Mouse (Mus musculus) CH12.LX (cell line): Measurements from ENCODE around the gene Birc2. TPM values are rescaled to one million over a fixed set of nuclear protein-coding genes. Genes with fewer than 3 reads are reported as not detected.

ENCODE experiments used
- DNase-seq: peaks from one replicate; pipeline ENCODE4 v3.0.0-alpha.2; 2013; ENCODE audit errors: extremely low read depth
- H3K27ac ChIP-seq: 2 replicates; pipeline ENCODE4 v1.5.1; 2012; ENCODE audit warnings: low read depth, mild to moderate bottlenecking, control low read depth, moderate library complexity; ENCODE audit not compliant: insufficient read depth
- H3K27me3 ChIP-seq: replicated peaks from 2 replicates; pipeline ENCODE3; 2012; ENCODE audit warnings: inconsistent platforms
- H3K36me3 ChIP-seq, 2 experiments: replicated peaks in 1 of 2; 2 replicates each; pipeline versions ENCODE3 to v1.6.1; 2012; ENCODE audit warnings: inconsistent platforms in 1 of 2, low read length in 1 of 2, mild to moderate bottlenecking in 1 of 2, mixed read lengths in 1 of 2, moderate library complexity in 1 of 2; ENCODE audit not compliant: control insufficient read depth in 1 of 2, insufficient read depth in 1 of 2
- H3K4me1 ChIP-seq, 2 experiments: 2 replicates each; pipeline ENCODE4 v1.6.1; 2012; ENCODE audit warnings: inconsistent platforms in 1 of 2, moderate library complexity in 1 of 2; ENCODE audit not compliant: insufficient read depth in 2 of 2, control insufficient read depth in 1 of 2
- H3K4me2 ChIP-seq: 2 replicates; pipeline ENCODE4 v1.6.1; 2012; ENCODE audit warnings: low read depth, mild to moderate bottlenecking, control low read depth; ENCODE audit not compliant: poor library complexity, insufficient read depth, severe bottlenecking
- H3K4me3 ChIP-seq, 3 experiments: fragments of 150-350 bp in 1 of 3; sonication (generic) in 1 of 3; replicated peaks in 1 of 3; 2 replicates each; pipeline versions ENCODE3 to v1.5.1; 2011 to 2012; ENCODE audit warnings: low read depth in 2 of 3, low read length in 2 of 3, mild to moderate bottlenecking in 2 of 3, moderate library complexity in 2 of 3, control low read depth in 1 of 3, improper control_type of control experiment in 1 of 3, inconsistent platforms in 1 of 3, mixed read lengths in 1 of 3; ENCODE audit not compliant: poor library complexity in 1 of 3
- H3K79me2 ChIP-seq: replicated peaks from 2 replicates; pipeline ENCODE4 v1.6.1; 2012; ENCODE audit warnings: mild to moderate bottlenecking, moderate library complexity; ENCODE audit not compliant: control insufficient read depth, poor library complexity, insufficient read depth, severe bottlenecking; ENCODE audit errors: extremely low read depth
- H3K9ac ChIP-seq: 2 replicates; pipeline ENCODE4 v1.6.1; 2012; ENCODE audit warnings: low read depth, mild to moderate bottlenecking, control low read depth, moderate library complexity; ENCODE audit not compliant: insufficient read depth
- H3K9me3 ChIP-seq: replicated peaks from 2 replicates; pipeline ENCODE3; 2012; ENCODE audit warnings: low read length, inconsistent platforms, mixed read lengths
- BHLHE40 ChIP-seq: IDR thresholded peaks from 2 replicates; pipeline ENCODE4 v1.6.1; 2011; ENCODE audit warnings: mild to moderate bottlenecking, low read depth, low read length, improper control_type of control experiment
- CHD1 ChIP-seq: IDR thresholded peaks from 2 replicates; pipeline ENCODE4 v1.6.1; 2012; ENCODE audit warnings: low read depth, low read length, improper control_type of control experiment, inconsistent platforms
- CTCF ChIP-seq, 2 experiments: IDR thresholded peaks in 1 of 2; conservative IDR thresholded peaks in 1 of 2; 2 replicates each; pipeline ENCODE4 v1.5.1; 2011 to 2012; ENCODE audit warnings: low read depth in 2 of 2, low read length in 2 of 2, improper control_type of control experiment in 1 of 2, inconsistent platforms in 1 of 2, mild to moderate bottlenecking in 1 of 2, moderate library complexity in 1 of 2
- EP300 ChIP-seq: IDR thresholded peaks from 2 replicates; pipeline ENCODE4 v1.6.1; 2011; ENCODE audit warnings: low read length, improper control_type of control experiment
- JUN ChIP-seq: IDR thresholded peaks from 2 replicates; pipeline ENCODE4 v1.6.1; 2011; ENCODE audit warnings: low read depth, mild to moderate bottlenecking, low read length, improper control_type of control experiment, moderate library complexity; ENCODE audit not compliant: insufficient read depth
- MAFK ChIP-seq: IDR thresholded peaks from 2 replicates; pipeline ENCODE4 v1.6.1; 2011; ENCODE audit warnings: low read length, improper control_type of control experiment; ENCODE audit not compliant: insufficient replicate concordance
- MAZ ChIP-seq: IDR thresholded peaks from 2 replicates; pipeline ENCODE4 v1.6.1; 2012; ENCODE audit warnings: low read depth, mild to moderate bottlenecking, inconsistent platforms, low read length, improper control_type of control experiment, moderate library complexity
- MEF2A ChIP-seq: IDR thresholded peaks from 2 replicates; pipeline ENCODE4 v1.6.1; 2014; ENCODE audit warnings: low read depth, mild to moderate bottlenecking, inconsistent platforms, low read length, improper control_type of control experiment, borderline replicate concordance
- MXI1 ChIP-seq: IDR thresholded peaks from 2 replicates; pipeline ENCODE4 v1.6.1; 2011; ENCODE audit warnings: mild to moderate bottlenecking, low read depth, low read length, improper control_type of control experiment
- PAX5 ChIP-seq: IDR thresholded peaks from 2 replicates; pipeline ENCODE4 v1.6.1; 2012; ENCODE audit warnings: low read length, inconsistent platforms, mixed read lengths
- SMC3 ChIP-seq: IDR thresholded peaks from 2 replicates; pipeline ENCODE4 v1.6.1; 2011; ENCODE audit warnings: low read depth, low read length, improper control_type of control experiment
- TCF12 ChIP-seq: IDR thresholded peaks from 2 replicates; pipeline ENCODE4 v1.6.1; 2014; ENCODE audit warnings: low read depth, mild to moderate bottlenecking, inconsistent platforms, low read length, improper control_type of control experiment
- USF2 ChIP-seq: conservative IDR thresholded peaks from 2 replicates; pipeline ENCODE4 v1.6.1; 2011; ENCODE audit warnings: low read depth, low read length, improper control_type of control experiment
- ZNF384 ChIP-seq: IDR thresholded peaks from 2 replicates; pipeline ENCODE4 v1.6.1; 2012; ENCODE audit warnings: low read depth, low read length, improper control_type of control experiment, inconsistent platforms
- dilution Hi-C: fragments of 300-500 bp; cut with MboI; formaldehyde crosslinking; loops from 2 replicates; pipeline ENCODE4 v1.14.3; 2020; ENCODE audit warnings: low sequenced_read_pairs; ENCODE audit not compliant: extremely low pct_unique_long_range_greater_than_20kb, extremely low pct_ligation_motif_present
- in situ Hi-C: fragments of 300-500 bp; cut with MboI; formaldehyde crosslinking; loops from 3 replicates; pipeline ENCODE4 v1.14.3; 2019; ENCODE audit warnings: low sequenced_read_pairs, low pct_ligation_motif_present, low pct_unique_long_range_greater_than_20kb, mixed read lengths
- polyA plus RNA-seq: library from polyadenylated mRNA; unstranded; fragments of >175 nt; gene quantifications from 2 replicates; pipeline ENCODE4 v1.2.1, GENCODE M21; 2012; ENCODE audit warnings: low read depth; ENCODE audit not compliant: insufficient read length
- total RNA-seq, 2 experiments: library from RNA; depleted of rRNA; stranded (reverse); fragments of 300-350 nt in 1 of 2; fragments of >200 nt in 1 of 2; gene quantifications; 2 replicates each; pipeline ENCODE4 v1.2.3; 2012 to 2014

The Birc2 gene
- total and polyA plus RNA-seq, 3 experiments, result 43.4 to 134 (median 94.7) TPM

GRCm38 (mm10) chr9:7793561-7793960 lies 43.3 kb downstream of the Birc2 start:
- no peaks in the 10 kb centered on the region for H3K9me3 ChIP-seq
- H3K4me3 ChIP-seq, result no peak overlapping the region
- no peak for TF ChIP-seq USF2
- no peak for TF ChIP-seq CHD1
- no peak for TF ChIP-seq CTCF (conservative IDR thresholded peaks at IDR 0.05 in 1 of 2, IDR thresholded peaks at IDR 0.05 in 1 of 2; ENCODE audit: low read depth in 2 of 2, low read length in 2 of 2)
- no peak overlapping the region for H3K4me2 ChIP-seq
- dilution Hi-C loops, result no loop called here
- in situ Hi-C loops, result no loop called here
- H3K27me3 ChIP-seq, result no peaks in the 10 kb centered on the region
- H3K9ac ChIP-seq, result no peak overlapping the region
- DNase-seq, result no peak
- no peak overlapping the region for H3K27ac ChIP-seq
- H3K79me2 ChIP-seq, result no peaks in the 10 kb centered on the region; the same call in 1 of the 2 replicates
- no peaks in the 10 kb centered on the region for H3K4me1 ChIP-seq
- H3K36me3 ChIP-seq, result peaks cover 44 to 67% of the 10 kb centered on the region in 2 experiments

GRCm38 (mm10) chr9:7790580-7791084 lies 46.2 kb downstream of the Birc2 start:
- H3K9ac ChIP-seq, result no peak overlapping the region
- in situ Hi-C loops, result no loop called here
- H3K36me3 ChIP-seq, result peaks cover 66 to 91% of the 10 kb centered on the region in 2 experiments
- no peak for TF ChIP-seq MEF2A
- no peak for TF ChIP-seq MXI1
- no peak for TF ChIP-seq BHLHE40
- TF ChIP-seq CTCF (conservative IDR thresholded peaks at IDR 0.05 in 1 of 2, IDR thresholded peaks at IDR 0.05 in 1 of 2; ENCODE audit: low read depth in 2 of 2, low read length in 2 of 2), result no peak
- no peak for TF ChIP-seq MAFK
- dilution Hi-C loops, result no loop called here
- H3K79me2 ChIP-seq, result peaks cover 8% of the 10 kb centered on the region; the same call in 1 of the 2 replicates
- no peak overlapping the region for H3K27ac ChIP-seq
- peaks cover 3 to 8% of the 10 kb centered on the region in 2 experiments; a peak in 2 of 4 replicates for H3K4me1 ChIP-seq
- DNase-seq, result no peak
- no peaks in the 10 kb centered on the region for H3K27me3 ChIP-seq
- no peak overlapping the region for H3K4me2 ChIP-seq
- no peaks in the 10 kb centered on the region for H3K9me3 ChIP-seq
- no peak overlapping the region for H3K4me3 ChIP-seq

- DNase-seq, result no peak
- no peak for TF ChIP-seq SMC3
- no peak for TF ChIP-seq TCF12
- no peak for TF ChIP-seq MAZ
- no peak for TF ChIP-seq JUN
- no peak for TF ChIP-seq ZNF384
- no peak for TF ChIP-seq USF2
- TF ChIP-seq EP300, result no peak
- TF ChIP-seq MXI1, result no peak
- no peak for TF ChIP-seq PAX5
- Histone ChIP-seq H3K4me3 (no peak overlapping the region), H3K9me3 (no peaks in the 10 kb centered on the region), H3K27ac (no peak overlapping the region), H3K9ac (no peak overlapping the region), H3K4me2 (no peak overlapping the region), H3K79me2 (peaks cover 8% of the 10 kb centered on the region; the same call in 1 of the 2 replicates), H3K36me3 (peaks cover 71 to 92% of the 10 kb centered on the region in 2 experiments), H3K4me1 (peaks cover 3 to 13% of the 10 kb centered on the region in 2 experiments; a peak in 3 of 4 replicates), H3K27me3 (no peaks in the 10 kb centered on the region)
- dilution Hi-C loops, result no loop called here
- in situ Hi-C loops, result no loop called here
These were observed 46.9 kb downstream of the Birc2 start for GRCm38 (mm10) chr9:7789764-7790575.
